Mouse (Mus musculus) spleen, adult 2 months (tissue): ENCODE measurements at regions not wholly inside any gene's neighbourhood (a gene's known extent, or its start where the extent isn't known, plus 50 kb on each side); places are given as distances from the start of the nearest gene placed in this dataset.

Experiments used
- CTCF ChIP-seq: fragments of 200-500 bp; IDR thresholded peaks from 2 replicates; pipeline ENCODE4 v1.5.1; 2011; ENCODE audit warnings: mild to moderate bottlenecking, inconsistent platforms; ENCODE audit not compliant: insufficient read depth, insufficient read length, insufficient replicate concordance; ENCODE audit errors: extremely low read depth
- POLR2A ChIP-seq: fragments of 200-500 bp; IDR thresholded peaks from 2 replicates; pipeline ENCODE4 v1.6.1; 2011; ENCODE audit warnings: low read depth, low read length, inconsistent platforms

DNA sequence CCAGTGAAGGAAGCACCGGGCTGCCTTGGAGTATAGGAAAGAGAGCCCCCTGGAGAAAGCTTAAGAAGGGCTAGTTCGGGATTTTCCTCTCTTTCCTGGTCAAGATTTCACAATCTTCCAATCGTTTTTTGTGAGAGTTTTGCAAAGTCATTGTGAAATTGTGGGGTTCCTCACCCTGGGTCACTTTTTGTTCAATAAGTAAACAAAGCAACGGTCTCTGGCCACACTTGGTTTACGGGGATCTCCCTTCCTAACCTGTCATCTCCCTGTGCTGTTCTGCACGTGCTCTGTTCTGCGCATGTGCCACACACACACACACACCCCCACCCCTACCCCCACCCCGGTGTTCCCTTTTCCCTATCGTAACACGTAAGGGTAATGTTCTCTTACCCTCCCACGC is 233.4 kb upstream of the Noct start:
- no peak for TF ChIP-seq CTCF
- TF ChIP-seq POLR2A, result no peak
